Mouse (Mus musculus) right cerebral cortex, postnatal 25 days (tissue): ENCODE measurements at regions not wholly inside any gene's neighbourhood (a gene's known extent, or its start where the extent isn't known, plus 50 kb on each side); places are given as distances from the start of the nearest gene placed in this dataset.
A peak's percentile ranks its signal among the peaks of the same experiment; 100 is the strongest.

Experiments
- DNase-seq: peaks from one replicate; pipeline ENCODE4 v3.0.0; 2022

- DNase-seq = peak; percentile 99
Observed at GRCm38 (mm10) chr15:85634322-85635141, 52.3 kb upstream of the Wnt7b start.

GRCm38 (mm10) chr15:85635425-85635824 lies 53.2 kb upstream of the Wnt7b start:
- DNase-seq = no peak

GRCm38 (mm10) chr15:85639566-85639965 lies 57.3 kb upstream of the Wnt7b start:
- DNase-seq = no peak

GRCm38 (mm10) chr15:85641120-85642080 lies 59.1 kb upstream of the Wnt7b start:
- DNase-seq = no peak

GRCm38 (mm10) chr15:85645396-85645795 lies 63.1 kb upstream of the Wnt7b start:
- no peak for DNase-seq

- no peak for DNase-seq
Observed at GRCm38 (mm10) chr15:85645971-85646638, 63.8 kb upstream of the Wnt7b start.

- no peak for DNase-seq
Observed at GRCm38 (mm10) chr15:85646639-85647277, 64.5 kb upstream of the Wnt7b start.

- no peak for DNase-seq
Observed at GRCm38 (mm10) chr15:85647593-85647992, 65.3 kb upstream of the Wnt7b start.

- DNase-seq = no peak
Observed at GRCm38 (mm10) chr15:85650241-85650640, 68.0 kb upstream of the Wnt7b start.

- no peak for DNase-seq
Observed at GRCm38 (mm10) chr15:85651718-85652420, 69.6 kb upstream of the Wnt7b start.

GRCm38 (mm10) chr15:85652431-85652830 lies 70.2 kb upstream of the Wnt7b start:
- no peak for DNase-seq

- DNase-seq = peak; percentile 26
Observed at GRCm38 (mm10) chr15:85652871-85653337, 70.6 kb upstream of the Wnt7b start.

- peak; percentile 83 for DNase-seq
Observed at GRCm38 (mm10) chr15:85653421-85654401, 71.4 kb upstream of the Wnt7b start.

- DNase-seq = no peak
Observed at GRCm38 (mm10) chr15:85654791-85655190, 72.5 kb upstream of the Wnt7b start.

- no peak for DNase-seq
Observed at GRCm38 (mm10) chr15:85655751-85656167, 73.5 kb upstream of the Wnt7b start.

GRCm38 (mm10) chr15:85656852-85657251 lies 74.6 kb upstream of the Wnt7b start:
- DNase-seq = no peak

GRCm38 (mm10) chr15:85657441-85657989 lies 75.2 kb upstream of the Wnt7b start:
- no peak for DNase-seq

- no peak for DNase-seq
Observed at GRCm38 (mm10) chr15:85658101-85658885, 76.0 kb upstream of the Wnt7b start.
